Mouse (Mus musculus) stomach, postnatal 0 days (tissue): Measurements from ENCODE around the gene Tfec.

Experiments
- CTCF ChIP-seq: IDR thresholded peaks from 2 replicates; pipeline ENCODE4 v1.5.1; 2016; ENCODE audit warnings: antibody characterized with exemption, low read depth, mild to moderate bottlenecking, moderate library complexity
- EP300 ChIP-seq: optimal IDR thresholded peaks from 2 replicates; pipeline ENCODE3; 2016; ENCODE audit warnings: antibody characterized with exemption

GRCm38 (mm10) chr6:16931059-16931458, 32.8 kb upstream of the Tfec start:
- TF ChIP-seq CTCF: no peak
- no peak for TF ChIP-seq EP300
